20 mouse cellular contexts compared by ENCODE assay signal in the genomic region with DNA sequence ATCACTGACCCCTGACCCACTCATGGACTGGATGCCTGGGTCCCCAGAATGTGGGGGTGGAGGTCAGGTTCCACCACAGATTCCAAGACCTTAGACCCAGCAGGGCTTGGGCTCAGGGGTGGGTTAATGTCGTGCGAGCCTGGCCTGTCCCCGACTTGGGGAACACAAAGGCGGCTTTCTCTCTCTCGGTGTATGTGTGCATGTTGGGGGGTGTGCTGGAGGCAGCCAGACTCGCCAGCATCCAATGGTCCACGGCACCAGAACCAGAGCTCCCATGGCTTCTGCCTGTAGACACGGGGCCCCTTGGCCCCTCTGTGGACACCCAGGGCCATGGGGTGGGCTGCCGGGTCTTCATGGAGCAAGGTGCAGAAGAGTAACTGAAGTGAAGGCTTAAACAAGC. TPM values are rescaled to one million over a fixed set of nuclear protein-coding genes. Genes with fewer than 3 reads are reported as not detected.
DNase-seq lines count a peak whose midpoint lies in the region; ATAC-seq and TF ChIP-seq lines count a peak whose summit lies in the region.
"Had no signal": no experiment of that assay in that cellular context is flagged by ENCODE, and none has a peak within 500 bp of the region (broad histone marks: within the 10 kb centered on the region; RNA-seq: fewer than 3 reads in every experiment).

No protein-coding gene starts in this region.

- H3K27me3 ChIP-seq in neural tube, embryonic 12.5 days (replicated peaks), result no peaks in the 10 kb centered on the region
- H3K27me3 ChIP-seq in forebrain, postnatal 0 days (ENCODE audit: insufficient read depth, low read length), result no peaks in the 10 kb centered on the region
- H3K27me3 ChIP-seq in midbrain, embryonic 12.5 days, result peaks cover 12% of the 10 kb centered on the region

- TF ChIP-seq CTCF in forebrain, postnatal 0 days (IDR thresholded peaks at IDR 0.05; ENCODE audit: low read depth), result no peak
- TF ChIP-seq CTCF in olfactory bulb, adult 2 months (IDR thresholded peaks at IDR 0.05; ENCODE audit: insufficient read depth, low read depth, low read length), result no peak

- peak overlapping the region; percentile 91 for H3K4me2 ChIP-seq in neural tube, embryonic 12.5 days (replicated peaks)
- peak overlapping the region; percentile 55 for H3K4me2 ChIP-seq in forebrain, postnatal 0 days (ENCODE audit: low read depth)
- peak overlapping the region; percentile 49 for H3K4me2 ChIP-seq in midbrain, embryonic 12.5 days (replicated peaks)
- H3K4me2 ChIP-seq: embryonic facial prominence, embryonic 15.5 days; liver, embryonic 12.5 days had no signal

- WGBS in neural tube, embryonic 12.5 days, result 77% methylated on average over 9 of the region's 9 CpGs
- WGBS in forebrain, postnatal 0 days, result 64% methylated on average over 9 of the region's 9 CpGs
- 78% methylated on average over 9 of the region's 9 CpGs for WGBS in midbrain, embryonic 12.5 days
- WGBS in olfactory bulb, adult 2 months, result 23% methylated on average over 9 of the region's 9 CpGs

- H3K4me3 ChIP-seq in neural tube, embryonic 12.5 days, result peak overlapping the region; percentile 22; the same call in 1 of the 2 replicates
- peak overlapping the region; percentile 28 for H3K4me3 ChIP-seq in forebrain, postnatal 0 days (ENCODE audit: low read depth, low read length)
- H3K4me3 ChIP-seq in midbrain, embryonic 12.5 days, result no peak overlapping the region
- peak overlapping the region; percentile 42 for H3K4me3 ChIP-seq in olfactory bulb, adult 2 months (ENCODE audit: insufficient read depth, low read depth, low read length)
- H3K4me3 ChIP-seq: embryonic facial prominence, embryonic 15.5 days; liver, embryonic 12.5 days had no signal

- H3K4me1 ChIP-seq in neural tube, embryonic 12.5 days, result peaks cover 60% of the 10 kb centered on the region
- peaks cover 30% of the 10 kb centered on the region for H3K4me1 ChIP-seq in forebrain, postnatal 0 days (ENCODE audit: insufficient read depth)
- H3K4me1 ChIP-seq in midbrain, embryonic 12.5 days, result peaks cover 63% of the 10 kb centered on the region
- H3K4me1 ChIP-seq in olfactory bulb, adult 2 months (ENCODE audit: control insufficient read depth, insufficient read depth, low read length), result peaks cover 41% of the 10 kb centered on the region

- TF ChIP-seq POLR2A in olfactory bulb, adult 2 months (IDR thresholded peaks at IDR 0.05; ENCODE audit: insufficient read depth, low read depth, low read length), result no peak

- DNase-seq in neural tube, embryonic 10.5 days (ENCODE audit: extremely low spot score, low spot score), result no peak
- no peak for DNase-seq in forebrain, postnatal 0 days
- no peak for DNase-seq in adrenal gland, adult (ENCODE audit: inconsistent age in 2 of 2, low spot score in 1 of 2)
- no peak for DNase-seq in frontal cortex, postnatal 10 days (ENCODE audit: low spot score in 2 of 2)
- DNase-seq in kidney, adult 18-20 months, result no peak
- DNase-seq: adrenal gland, postnatal 14 days; kidney, adult 11 months; right cerebral cortex, postnatal 25 days; thymus, adult 2 months had no signal

- no peak for ATAC-seq in neural tube, embryonic 12.5 days (ENCODE audit: low FRiP score, low read depth)
- no peak for ATAC-seq in forebrain, postnatal 0 days
- ATAC-seq in midbrain, embryonic 12.5 days (ENCODE audit: low FRiP score, low read depth), result no peak
- ATAC-seq: liver, embryonic 12.5 days; lung, postnatal 0 days had no signal

- peak overlapping the region; percentile 56 for H3K9ac ChIP-seq in neural tube, embryonic 12.5 days
- 0 out of 2 replicates have a peak overlapping the region, but pooled peaks have one; percentile 11 for H3K9ac ChIP-seq in forebrain, postnatal 0 days
- H3K9ac ChIP-seq in midbrain, embryonic 12.5 days (replicated peaks), result peak overlapping the region; percentile 55; the same call in 1 of the 2 replicates
- H3K9ac ChIP-seq: embryonic facial prominence, embryonic 15.5 days; liver, embryonic 12.5 days had no signal

- H3K36me3 ChIP-seq in neural tube, embryonic 12.5 days, result peaks cover 9% of the 10 kb centered on the region; the same call in 1 of the 2 replicates
- H3K36me3 ChIP-seq in forebrain, postnatal 0 days (ENCODE audit: insufficient read depth), result no peaks in the 10 kb centered on the region
- H3K36me3 ChIP-seq in midbrain, embryonic 12.5 days, result peaks cover 13% of the 10 kb centered on the region; the same call in 1 of the 2 replicates
- H3K36me3 ChIP-seq: embryonic facial prominence, embryonic 15.5 days; liver, embryonic 12.5 days had no signal

- H3K27ac ChIP-seq in neural tube, embryonic 12.5 days, result no peak overlapping the region
- peak overlapping the region; percentile 80; the same call in 1 of the 2 replicates for H3K27ac ChIP-seq in forebrain, postnatal 0 days (ENCODE audit: low read depth, low read length)
- 0 out of 2 replicates have a peak overlapping the region, but pooled peaks have one; percentile 77 for H3K27ac ChIP-seq in midbrain, embryonic 12.5 days (replicated peaks)
- H3K27ac ChIP-seq in olfactory bulb, adult 2 months (ENCODE audit: insufficient read depth, low read depth, low read length), result peak overlapping the region; percentile 94
- H3K27ac ChIP-seq: embryonic facial prominence, embryonic 15.5 days; liver, embryonic 12.5 days had no signal

- H3K9me3 ChIP-seq in neural tube, embryonic 12.5 days, result 0 out of 2 replicates have a peak, but pooled peaks cover 2% of the 10 kb centered on the region
- H3K9me3 ChIP-seq in forebrain, postnatal 0 days (ENCODE audit: low read length), result no peaks in the 10 kb centered on the region
- H3K9me3 ChIP-seq in midbrain, embryonic 12.5 days, result no peaks in the 10 kb centered on the region
- H3K9me3 ChIP-seq: embryonic facial prominence, embryonic 15.5 days; liver, embryonic 12.5 days had no signal

RNA-seq across cellular contexts. Expression of a gene that starts 3.7 kb away (rescaled TPM):
- polyA plus RNA-seq in neural tube, embryonic 12.5 days (2016; fragmentation: Nextera tagmentation; extraction: Ambion mirVana), result 42.8 and 60.0 TPM in 2 replicates
- 412 and 434 TPM in 2 replicates for total RNA-seq in forebrain, postnatal 0 days (2014; rRNA removed)
- polyA plus RNA-seq in forebrain, postnatal 0 days (2015; fragmentation: Nextera tagmentation; extraction: Ambion mirVana), result 102 and 107 TPM in 2 replicates
- polyA plus RNA-seq in midbrain, embryonic 12.5 days (2016; fragmentation: Nextera tagmentation; extraction: Ambion mirVana), result 38.8 and 43.6 TPM in 2 replicates
- not detected in 2 replicates for polyA plus RNA-seq in olfactory bulb, adult 2 months (2012; ENCODE audit: insufficient read depth, insufficient read length, low replicate concordance, missing spikeins)

RNA-seq across cellular contexts. Expression of a gene that starts 21.3 kb away (rescaled TPM):
- 172 and 176 TPM in 2 replicates for polyA plus RNA-seq in neural tube, embryonic 12.5 days (2016; fragmentation: Nextera tagmentation; extraction: Ambion mirVana)
- total RNA-seq in forebrain, postnatal 0 days (2014; rRNA removed), result 196 and 242 TPM in 2 replicates
- polyA plus RNA-seq in forebrain, postnatal 0 days (2015; fragmentation: Nextera tagmentation; extraction: Ambion mirVana), result 258 and 279 TPM in 2 replicates
- polyA plus RNA-seq in midbrain, embryonic 12.5 days (2016; fragmentation: Nextera tagmentation; extraction: Ambion mirVana), result 163 and 178 TPM in 2 replicates
- not detected in 2 replicates for polyA plus RNA-seq in olfactory bulb, adult 2 months (2012; ENCODE audit: insufficient read depth, insufficient read length, low replicate concordance, missing spikeins)

RNA-seq across cellular contexts. Expression of a gene that starts 23.2 kb away (rescaled TPM):
- 1.7 and 2.0 TPM in 2 replicates for polyA plus RNA-seq in neural tube, embryonic 12.5 days (2016; fragmentation: Nextera tagmentation; extraction: Ambion mirVana)
- 0.85 and 1.3 TPM in 2 replicates for total RNA-seq in forebrain, postnatal 0 days (2014; rRNA removed)
- 1.2 and 1.3 TPM in 2 replicates for polyA plus RNA-seq in forebrain, postnatal 0 days (2015; fragmentation: Nextera tagmentation; extraction: Ambion mirVana)
- polyA plus RNA-seq in midbrain, embryonic 12.5 days (2016; fragmentation: Nextera tagmentation; extraction: Ambion mirVana), result 0.60 and 1.2 TPM in 2 replicates
- polyA plus RNA-seq in olfactory bulb, adult 2 months (2012; ENCODE audit: insufficient read depth, insufficient read length, low replicate concordance, missing spikeins), result not detected in 2 replicates

RNA-seq across cellular contexts. Expression of a gene that starts 26.8 kb away (rescaled TPM):
- polyA plus RNA-seq in neural tube, embryonic 12.5 days (2016; fragmentation: Nextera tagmentation; extraction: Ambion mirVana), result 1.2 and 1.5 TPM in 2 replicates
- total RNA-seq in forebrain, postnatal 0 days (2014; rRNA removed), result not detected in 2 replicates
- polyA plus RNA-seq in forebrain, postnatal 0 days (2015; fragmentation: Nextera tagmentation; extraction: Ambion mirVana), result 0.13 and 0.31 TPM in 2 replicates
- 2.1 and 2.3 TPM in 2 replicates for polyA plus RNA-seq in midbrain, embryonic 12.5 days (2016; fragmentation: Nextera tagmentation; extraction: Ambion mirVana)
- polyA plus RNA-seq in olfactory bulb, adult 2 months (2012; ENCODE audit: insufficient read depth, insufficient read length, low replicate concordance, missing spikeins), result not detected in 2 replicates
- total RNA-seq: adrenal gland, postnatal 14 days; heart, postnatal 25 days; left cerebral cortex, postnatal 36 days; MEL had no signal
- polyA plus RNA-seq: frontal cortex, adult 2 months; large intestine, adult 2 months had no signal

RNA-seq across cellular contexts. Expression of a gene that starts 33.4 kb away (rescaled TPM):
- polyA plus RNA-seq in neural tube, embryonic 12.5 days (2016; fragmentation: Nextera tagmentation; extraction: Ambion mirVana), result not detected in 2 replicates
- total RNA-seq in forebrain, postnatal 0 days (2014; rRNA removed), result not detected in 2 replicates
- polyA plus RNA-seq in forebrain, postnatal 0 days (2015; fragmentation: Nextera tagmentation; extraction: Ambion mirVana), result not detected in 2 replicates
- not detected in 2 replicates for polyA plus RNA-seq in midbrain, embryonic 12.5 days (2016; fragmentation: Nextera tagmentation; extraction: Ambion mirVana)
- polyA plus RNA-seq in olfactory bulb, adult 2 months (2012; ENCODE audit: insufficient read depth, insufficient read length, low replicate concordance, missing spikeins), result not detected in 2 replicates
- total RNA-seq: adrenal gland, postnatal 14 days; heart, postnatal 25 days; MEL had no signal
- polyA plus RNA-seq: embryonic facial prominence, embryonic 15.5 days; liver, embryonic 12.5 days had no signal

Comparison
In these comparisons a context has a peak if more than half of its experiments do, and no peak if none do; other contexts are left out.
1. RNA of a gene that starts 21.3 kb away (polyA plus RNA-seq): 258 to 279 TPM in forebrain, postnatal 0 days, 163 to 178 TPM in midbrain, embryonic 12.5 days and 172 to 176 TPM in neural tube, embryonic 12.5 days; not detected in olfactory bulb, adult 2 months; every median in the first group is over 100 times any median in the second.
2. Peak in every context shown above with its lines, with median percentiles within 50 percentile points of each other: H3K4me2 ChIP-seq and H3K9ac ChIP-seq.